Mouse (Mus musculus) ES-Bruce4 (cell line): ENCODE measurements around the gene Inpp5d.

ENCODE experiments used
- CTCF ChIP-seq: IDR thresholded peaks from one replicate; pipeline ENCODE4 v1.8.1; 2011; ENCODE audit warnings: low read depth, low read length
- POLR2A ChIP-seq: IDR thresholded peaks from one replicate; pipeline ENCODE4 v1.8.1; 2011; ENCODE audit warnings: low read length; ENCODE audit not compliant: insufficient read depth

GRCm38 (mm10) chr1:87649958-87650474, 29.9 kb downstream of the Inpp5d start:
- no peak for TF ChIP-seq POLR2A
- TF ChIP-seq CTCF = no peak
